Mouse (Mus musculus) kidney, postnatal 10 days (tissue): ENCODE results near the gene Bcl2.
A peak's percentile ranks its signal among the peaks of the same experiment; 100 is the strongest.

ENCODE experiments used
- DNase-seq: peaks from one replicate; pipeline ENCODE4 v3.0.0; 2021; ENCODE audit warnings: mixed read lengths

Bcl2 gene

DNA sequence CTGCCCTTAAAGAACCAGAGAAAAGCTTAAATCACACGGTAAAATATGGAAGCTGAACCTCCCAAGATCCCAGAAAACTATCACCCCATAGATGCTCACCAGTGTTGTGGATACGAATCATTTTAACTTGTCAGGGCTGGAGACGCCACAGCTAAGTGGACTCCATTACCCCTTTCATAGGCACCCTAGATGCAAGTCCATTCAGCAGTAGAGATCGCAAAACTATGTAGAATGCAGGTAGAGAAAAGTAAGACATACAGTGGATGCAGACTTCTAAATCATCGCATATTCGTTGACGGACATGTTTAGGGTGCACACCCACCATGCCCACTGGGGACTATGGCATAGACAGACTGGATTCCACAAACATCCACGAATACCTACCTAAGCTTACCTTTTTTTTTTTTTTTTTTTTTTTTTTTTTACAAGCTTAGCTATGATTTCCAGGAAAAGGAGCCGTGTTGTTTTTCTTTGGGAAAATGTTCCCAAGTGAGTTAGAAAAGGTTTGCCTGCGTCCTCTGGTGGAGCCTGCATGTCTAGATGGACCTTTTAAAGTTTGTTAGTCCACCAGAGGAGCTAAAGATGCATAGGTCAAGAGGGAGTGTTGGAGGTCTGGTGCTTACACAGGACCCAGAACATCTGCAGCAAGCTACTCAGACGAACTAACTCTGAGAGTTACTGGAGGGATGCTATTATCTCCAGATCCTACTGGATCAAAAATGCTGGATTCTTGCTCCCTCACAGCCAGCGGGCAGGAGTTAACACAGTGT is 2.5 kb downstream of the Bcl2 start:
- DNase-seq, result peak; percentile 35

- no peak for DNase-seq
Measured at GRCm38 (mm10) chr1:106710202-106710601, 3.9 kb downstream of the Bcl2 start.

- DNase-seq, result no peak
Measured at GRCm38 (mm10) chr1:106707036-106707880, 6.8 kb downstream of the Bcl2 start.

DNA sequence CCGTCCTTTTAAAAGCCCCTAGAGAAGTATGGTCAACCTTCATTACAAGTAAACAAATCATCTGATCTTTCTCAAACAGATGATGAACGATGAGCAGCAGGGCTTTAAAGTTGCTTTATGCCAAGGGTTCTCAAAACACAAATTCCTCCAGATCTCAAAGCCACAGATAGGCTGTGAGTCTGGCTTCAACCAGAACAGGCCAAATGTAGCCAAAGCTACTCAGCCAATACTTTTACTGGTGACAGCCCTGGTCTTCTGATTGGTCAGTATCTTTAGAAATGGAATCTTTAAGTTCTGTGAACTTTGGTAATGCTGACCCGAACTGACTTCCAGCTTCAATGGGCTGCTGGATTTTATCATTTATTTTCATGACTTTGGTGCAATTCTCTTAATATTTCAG is 10.9 kb downstream of the Bcl2 start:
- DNase-seq, result no peak

DNA sequence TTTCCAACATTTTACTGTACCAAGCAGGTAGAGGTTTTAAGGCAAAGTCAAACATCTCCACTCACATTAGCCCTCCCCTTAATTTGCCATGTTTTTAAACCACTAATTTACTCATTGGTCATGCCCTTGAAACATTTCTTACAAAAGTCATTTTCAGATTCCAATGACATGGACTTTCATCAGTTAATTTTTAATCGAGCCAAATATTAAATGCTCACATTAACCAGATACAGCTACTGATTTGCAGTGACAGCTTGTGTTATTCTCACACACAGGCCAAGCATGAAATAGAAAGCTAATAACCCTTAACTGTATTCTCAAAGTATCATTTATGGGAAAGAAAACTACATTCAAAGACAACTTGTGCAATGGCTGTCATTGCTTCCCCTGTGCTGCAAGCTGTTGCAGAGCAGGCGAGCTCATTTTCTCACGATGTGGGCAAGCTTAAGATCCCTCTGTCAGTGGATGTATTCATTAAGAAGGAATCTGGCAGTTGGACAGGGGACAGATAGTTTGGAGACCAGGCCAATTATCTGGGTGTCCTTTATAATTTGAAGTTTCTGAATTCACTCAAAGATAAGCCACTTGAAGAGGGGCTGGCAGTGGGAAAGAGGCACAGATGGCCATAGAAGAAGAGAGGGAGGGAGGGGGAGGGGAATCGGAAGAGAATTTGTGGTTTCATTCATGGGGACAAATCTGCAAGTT is 11.5 kb downstream of the Bcl2 start:
- DNase-seq, result no peak

DNA sequence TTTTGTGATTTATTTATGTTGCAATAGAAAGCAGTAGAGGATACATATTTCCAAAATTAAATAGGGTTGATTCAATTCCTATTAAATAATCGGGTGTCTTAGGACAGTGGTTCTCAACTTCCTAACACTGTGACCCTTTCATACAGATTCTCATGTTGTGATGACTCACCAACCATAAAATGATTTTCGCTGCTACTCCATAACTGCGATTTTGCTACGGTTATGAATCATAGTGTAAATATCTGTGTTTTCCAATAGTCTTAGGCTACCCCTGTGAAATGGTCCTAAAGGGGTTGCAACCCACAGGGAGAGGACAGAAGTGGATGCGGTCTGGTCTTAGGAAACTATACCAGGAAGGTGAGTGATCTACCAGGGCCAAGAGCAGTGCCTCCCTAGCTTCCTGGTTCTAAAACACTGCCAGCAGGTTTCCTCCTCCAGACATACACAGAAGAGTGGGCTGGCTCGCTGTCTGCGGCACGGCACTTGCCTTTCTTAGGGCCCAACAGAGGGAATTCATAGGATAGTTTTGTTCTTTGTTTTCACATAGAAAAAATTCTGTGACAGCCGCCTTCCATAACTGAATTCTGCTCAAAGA is 13.5 kb downstream of the Bcl2 start:
- no peak for DNase-seq

DNA sequence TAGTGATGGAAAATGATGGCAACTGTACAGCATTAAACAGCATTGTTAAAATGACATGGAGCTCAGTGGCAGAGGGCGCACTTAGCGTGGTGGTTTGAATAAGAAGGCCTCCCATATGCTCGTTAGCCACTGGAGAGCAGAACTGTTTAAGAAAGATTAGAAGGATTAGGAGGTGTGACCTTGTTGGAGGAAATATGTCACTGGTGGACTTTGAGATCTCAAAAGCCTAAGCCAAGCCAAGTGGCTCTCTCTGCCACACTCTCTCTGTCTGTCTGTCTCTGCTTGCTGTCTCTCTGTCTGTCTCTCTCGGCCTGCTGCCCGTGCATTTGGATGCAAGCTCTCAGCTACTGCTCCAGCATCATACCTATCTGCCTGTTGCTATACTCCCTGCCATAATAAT is 17.6 kb downstream of the Bcl2 start:
- no peak for DNase-seq

- no peak for DNase-seq
Measured at GRCm38 (mm10) chr1:106695649-106696048, 18.4 kb downstream of the Bcl2 start.

GRCm38 (mm10) chr1:106694316-106694715 is 19.8 kb downstream of the Bcl2 start:
- DNase-seq, result no peak

DNA sequence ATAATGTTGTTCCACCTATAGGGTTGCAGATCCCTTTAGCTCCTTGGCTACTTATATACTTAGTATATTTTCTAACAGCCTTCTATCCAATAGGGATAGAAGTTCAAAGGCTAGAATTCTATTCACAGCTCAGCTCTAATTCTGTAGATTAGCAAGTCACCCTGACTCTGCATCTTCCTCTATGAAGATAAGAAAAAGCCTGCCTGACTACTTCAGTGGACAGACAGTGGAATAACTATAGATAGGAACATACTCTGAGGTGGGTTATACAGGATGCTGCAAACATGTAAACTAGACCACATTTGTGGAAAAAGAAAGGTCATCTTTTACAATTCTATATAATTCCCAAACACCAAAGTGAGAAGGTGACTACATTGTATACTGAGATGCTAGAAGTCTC is 21.5 kb downstream of the Bcl2 start:
- no peak for DNase-seq

- no peak for DNase-seq
Measured at GRCm38 (mm10) chr1:106690887-106691286, 23.2 kb downstream of the Bcl2 start.

- no peak for DNase-seq
Measured at GRCm38 (mm10) chr1:106688161-106688516, 25.9 kb downstream of the Bcl2 start.

DNA sequence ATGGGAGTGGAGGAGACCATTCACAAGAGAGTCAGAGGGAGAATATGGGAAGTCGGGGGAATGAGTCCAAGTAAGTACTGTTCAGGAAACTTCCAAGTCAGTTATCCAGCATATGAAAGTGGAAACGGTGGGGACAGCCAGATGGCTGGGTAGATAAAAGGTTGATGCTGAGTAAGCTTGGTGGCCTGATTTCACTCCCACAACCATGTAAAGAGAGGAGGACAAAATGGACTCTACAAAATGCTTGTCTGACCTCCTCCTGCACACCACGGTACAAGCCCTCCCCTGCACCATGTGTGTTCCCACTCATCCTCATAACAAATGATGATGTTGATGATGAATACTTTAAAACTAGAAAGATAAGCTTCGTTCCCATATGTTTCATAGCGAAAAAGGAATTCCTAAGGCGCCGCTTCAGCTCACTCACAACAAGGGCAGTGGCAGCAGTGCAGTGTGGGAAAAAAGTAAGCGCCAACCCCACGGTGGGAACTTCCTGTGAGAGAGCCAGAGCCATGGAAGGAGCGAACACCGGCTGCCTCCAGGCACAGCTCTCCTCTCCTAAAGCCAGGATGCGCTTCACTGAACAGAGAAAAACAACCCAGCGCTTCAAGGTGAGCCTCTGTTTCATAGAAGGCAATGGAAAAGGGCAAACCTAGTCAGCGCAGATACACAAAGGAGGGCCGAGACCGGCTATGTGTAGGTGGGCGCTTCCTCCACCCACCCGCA is 26.5 kb downstream of the Bcl2 start:
- peak; percentile 70 for DNase-seq

GRCm38 (mm10) chr1:106685702-106686101 is 28.4 kb downstream of the Bcl2 start:
- no peak for DNase-seq

DNA sequence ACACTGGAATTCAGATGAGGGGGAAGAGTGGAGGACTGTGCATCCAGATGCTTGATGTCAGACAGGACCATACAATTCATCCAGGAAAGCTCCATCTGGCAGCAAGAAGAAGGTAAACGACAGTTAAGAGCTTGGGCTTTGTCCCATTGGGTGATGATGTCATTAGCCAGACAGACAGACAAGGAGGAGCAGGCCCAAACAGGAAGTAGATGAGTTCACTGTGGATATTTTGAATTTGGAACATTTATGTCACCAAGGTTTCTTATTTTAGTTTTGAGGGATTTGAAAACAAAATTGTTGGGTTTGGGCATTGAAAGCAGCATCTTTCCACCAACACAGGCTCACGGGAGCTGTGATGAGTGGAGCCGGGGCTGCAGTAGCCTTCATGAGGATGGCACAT is 29.5 kb downstream of the Bcl2 start:
- no peak for DNase-seq

GRCm38 (mm10) chr1:106682829-106683228 is 31.2 kb downstream of the Bcl2 start:
- no peak for DNase-seq

- DNase-seq, result no peak
Measured at GRCm38 (mm10) chr1:106679800-106680515, 34.1 kb downstream of the Bcl2 start.

DNA sequence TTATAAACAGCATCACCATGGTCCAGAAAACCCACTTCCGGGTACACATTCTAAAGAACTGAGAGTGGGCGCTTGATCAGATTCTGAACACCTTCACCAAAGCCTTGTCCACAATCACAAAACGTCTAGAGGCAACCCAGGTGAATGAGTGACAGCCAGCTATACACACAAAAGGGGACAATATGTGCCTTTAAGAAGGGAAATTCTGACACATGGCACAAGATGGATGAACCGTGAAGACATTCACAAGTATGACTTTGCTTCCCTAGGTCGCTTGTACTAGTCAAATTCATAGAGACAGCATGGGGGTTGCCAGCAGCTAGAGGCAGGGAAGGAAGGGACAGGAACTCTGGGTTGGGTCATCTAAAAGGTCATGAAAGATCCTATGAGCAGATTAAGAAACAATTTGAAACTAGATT is 36.0 kb downstream of the Bcl2 start:
- no peak for DNase-seq

GRCm38 (mm10) chr1:106666140-106667088 is 47.7 kb downstream of the Bcl2 start:
- DNase-seq, result peak; percentile 69

DNA sequence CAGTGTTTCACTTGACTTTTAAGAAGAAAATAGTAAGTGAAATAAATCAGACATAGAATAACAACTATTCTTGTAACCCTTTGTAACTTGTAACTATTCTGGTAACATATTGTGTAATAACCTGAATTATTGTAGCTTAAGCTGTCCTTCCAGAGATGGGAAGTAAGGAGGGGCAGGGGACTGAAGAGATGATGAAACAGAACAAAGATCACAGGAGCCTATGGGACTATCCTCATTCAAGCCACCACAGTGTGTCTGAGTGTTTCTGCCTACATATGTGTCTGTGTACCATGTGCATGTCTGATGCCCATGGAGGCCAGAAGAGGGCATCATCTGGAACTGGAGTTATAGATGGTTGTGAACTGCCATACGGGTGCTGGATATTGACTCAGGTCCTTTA is 49.1 kb downstream of the Bcl2 start:
- DNase-seq, result no peak

DNA sequence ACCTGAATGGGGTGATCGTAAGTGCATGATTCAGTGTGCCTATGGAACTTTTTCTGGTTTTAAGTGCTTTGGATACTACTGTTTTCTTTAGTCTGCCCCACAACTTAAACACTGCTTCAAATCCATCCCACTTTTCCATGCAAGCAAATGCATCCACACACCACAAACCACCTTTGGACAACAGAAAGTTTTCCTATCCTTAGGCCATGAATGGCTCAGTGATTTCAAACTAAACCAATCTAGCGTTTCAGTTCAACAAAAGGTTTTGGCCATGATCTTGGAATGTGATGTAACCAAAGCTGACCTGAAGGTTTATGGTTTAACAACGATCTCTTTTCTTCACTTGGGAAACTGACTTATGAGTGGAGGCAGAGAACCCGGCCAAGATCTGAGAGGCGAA is 51.6 kb downstream of the Bcl2 start:
- no peak for DNase-seq
